Mouse (Mus musculus) limb, embryonic 13.5 days (tissue): Measurements from ENCODE around the gene Rptor. TPM values are rescaled to one million over a fixed set of nuclear protein-coding genes. Genes with fewer than 3 reads are reported as not detected.

Source experiments
- ATAC-seq: fragments of 200-750 bp; cut with Nextera tagmentation; 2 replicates; pipeline ENCODE4 v1.8.0; 2017; ENCODE audit warnings: low read depth, moderate number of reproducible peaks, moderate TSS enrichment; ENCODE audit not compliant: low FRiP score
- H3K27ac ChIP-seq: fragments of 300-500 bp; sonication (generic); 2 replicates; pipeline ENCODE4 v1.5.1; 2015; ENCODE audit warnings: inconsistent platforms, mild to moderate bottlenecking, moderate library complexity
- H3K27me3 ChIP-seq: fragments of 300-500 bp; sonication (generic); 2 replicates; pipeline ENCODE4 v1.6.1; 2015; ENCODE audit warnings: mild to moderate bottlenecking, inconsistent platforms
- H3K36me3 ChIP-seq: fragments of 300-500 bp; sonication (generic); 2 replicates; pipeline ENCODE4 v1.6.1; 2015; ENCODE audit warnings: inconsistent platforms, mild to moderate bottlenecking, moderate library complexity
- H3K4me1 ChIP-seq: fragments of 300-500 bp; sonication (generic); 2 replicates; pipeline ENCODE4 v1.6.1; 2015; ENCODE audit warnings: inconsistent platforms
- H3K4me2 ChIP-seq: fragments of 300-500 bp; sonication (generic); replicated peaks from 2 replicates; pipeline ENCODE4 v1.6.1; 2015; ENCODE audit warnings: inconsistent platforms, mild to moderate bottlenecking, moderate library complexity
- H3K4me3 ChIP-seq: fragments of 300-500 bp; sonication (generic); 2 replicates; pipeline ENCODE4 v1.5.1; 2015; ENCODE audit warnings: moderate library complexity, mild to moderate bottlenecking, inconsistent platforms
- H3K9ac ChIP-seq: fragments of 300-500 bp; sonication (generic); 2 replicates; pipeline ENCODE4 v1.6.1; 2015; ENCODE audit warnings: mild to moderate bottlenecking, inconsistent platforms
- H3K9me3 ChIP-seq: fragments of 300-500 bp; sonication (generic); 2 replicates; pipeline ENCODE4 v1.6.1; 2016; ENCODE audit warnings: inconsistent platforms
- WGBS: fragments of 180-500 bp; shearing (Covaris S2); methylation state at CpG from one replicate; pipeline ENCODE4 v1.1.7; 2015; 5-methylcytosine and 5-hydroxymethylcytosine counted together
- polyA plus RNA-seq: library from polyadenylated mRNA; unstranded; fragments of >200 nt; fragmentation: Nextera tagmentation; extraction: Ambion mirVana; gene quantifications from 2 replicates; pipeline ENCODE4 v1.2.1, GENCODE M21; 2015

The Rptor gene
- polyA plus RNA-seq, 1 experiment from 2014 or later = 11.2 TPM

DNA sequence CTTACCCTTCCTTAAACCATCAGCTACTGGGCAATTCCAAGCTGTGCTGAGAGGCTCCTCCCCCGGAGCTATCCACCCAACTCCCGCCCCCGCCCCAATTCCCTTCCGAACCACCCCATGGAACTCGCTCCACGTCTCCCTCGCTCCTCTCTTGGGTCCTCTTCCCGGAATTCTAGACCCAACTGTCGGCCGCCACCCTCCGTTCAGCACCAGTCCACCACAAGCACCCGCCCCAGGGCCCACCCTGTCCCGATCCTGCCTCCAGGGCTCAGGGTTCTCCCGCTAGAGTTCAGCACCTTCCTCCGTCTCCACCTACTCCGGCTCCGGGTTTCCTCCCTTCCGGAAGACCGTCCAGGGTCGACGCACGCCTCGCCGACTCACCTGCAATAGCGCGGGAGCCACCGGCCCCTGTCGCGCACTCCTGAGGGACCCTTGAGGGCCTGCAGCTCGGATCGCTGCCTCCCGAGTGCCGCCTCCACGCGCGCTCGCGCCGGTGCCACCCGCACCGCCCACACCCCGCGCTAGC is 339.6 kb downstream of the Rptor start:
- H3K27me3 ChIP-seq = peaks cover 6% of the 10 kb centered on the region; the same call in 1 of the 2 replicates
- peak overlapping the region; percentile 86 for H3K27ac ChIP-seq
- under 1% methylated on average over 43 of the region's 43 CpGs for WGBS
- peak; percentile 54 for ATAC-seq
- H3K4me2 ChIP-seq = peak overlapping the region; percentile 72
- H3K9ac ChIP-seq = peak overlapping the region; percentile 75
- H3K4me3 ChIP-seq = peak overlapping the region; percentile 79
- no peaks in the 10 kb centered on the region for H3K9me3 ChIP-seq
- no peaks in the 10 kb centered on the region for H3K36me3 ChIP-seq
- H3K4me1 ChIP-seq = peaks cover 69% of the 10 kb centered on the region

DNA sequence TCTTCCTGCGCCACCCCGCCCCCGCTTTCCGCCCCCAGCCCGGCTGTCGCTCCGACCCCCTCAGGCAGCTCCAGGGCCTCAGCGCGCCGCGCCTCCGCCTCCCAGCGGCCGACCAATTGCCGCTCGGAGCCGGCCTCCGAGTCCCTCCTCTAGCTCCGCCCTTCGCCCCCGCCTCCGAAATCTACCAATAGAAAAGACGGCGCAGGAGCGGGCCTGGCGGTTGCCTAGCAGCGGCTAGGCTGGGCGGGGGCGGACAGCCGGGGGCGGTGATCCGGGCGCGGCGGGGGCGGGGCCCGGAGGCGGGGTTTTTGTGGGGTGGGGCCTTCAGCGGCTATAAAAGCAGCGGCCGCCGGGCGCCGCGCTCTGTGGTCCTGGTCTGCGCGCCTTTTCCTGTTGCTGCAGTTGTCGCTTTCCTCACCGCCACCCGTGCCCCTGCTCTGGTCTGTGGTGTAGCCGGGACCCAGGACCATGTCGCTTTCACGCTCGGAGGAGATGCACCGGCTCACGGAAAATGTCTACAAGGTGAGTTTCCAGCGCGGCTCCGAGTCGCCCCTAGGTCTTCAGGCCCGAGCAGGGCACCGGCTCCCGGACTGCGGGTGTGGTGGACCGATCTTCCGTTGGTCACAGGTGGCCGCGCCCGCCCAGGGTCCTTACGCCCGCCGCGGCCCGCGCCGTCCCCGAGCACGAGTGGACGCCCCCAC is 340.2 kb downstream of the Rptor start, which contains the start of gene Baiap2:
Gene Baiap2 (plus strand): TSS at position 37 of the 701 bp plus-strand sequence.
- Histone ChIP-seq H3K27me3 (peaks cover 6% of the 10 kb centered on the region; the same call in 1 of the 2 replicates), H3K4me2 (peak within 1 kb of the TSS; percentile 99), H3K9ac (peak within 1 kb of the TSS; percentile 83), H3K9me3 (no peaks in the 10 kb centered on the region), H3K27ac (peak within 1 kb of the TSS; percentile 86), H3K4me1 (peaks cover 63% of the 10 kb centered on the region), H3K36me3 (no peaks in the 10 kb centered on the region), H3K4me3 (peak within 1 kb of the TSS; percentile 79)
- under 1% methylated on average over 75 of the region's 79 CpGs for WGBS
- peak; percentile 96 for ATAC-seq

DNA sequence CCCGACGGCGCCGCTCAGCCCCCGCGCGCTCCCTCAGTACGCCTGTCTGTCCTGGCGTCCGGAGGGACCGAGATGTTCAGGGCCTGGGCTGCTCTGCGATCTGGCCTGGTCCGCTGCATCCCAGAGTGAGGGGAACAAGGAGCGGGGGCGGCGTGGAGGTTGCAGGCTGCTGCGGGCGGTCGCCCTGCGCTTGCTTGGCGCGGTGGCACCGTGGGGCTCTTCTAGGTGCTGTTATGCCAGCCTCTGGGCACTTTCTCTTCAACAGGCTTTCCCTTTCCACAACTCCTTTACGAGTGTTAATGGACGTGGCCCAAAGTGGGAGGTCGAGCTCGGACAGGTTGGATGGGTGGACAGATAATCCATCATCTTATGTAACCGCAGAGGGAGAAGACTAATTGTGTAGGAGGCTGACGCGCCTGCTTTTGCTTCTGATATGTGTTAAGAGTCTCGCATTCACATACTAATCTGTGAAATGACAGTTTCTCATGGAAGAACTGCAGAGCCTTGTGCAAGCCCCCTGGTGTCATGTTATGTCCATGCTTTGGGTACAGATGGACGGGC is 340.8 kb downstream of the Rptor start:
- peak overlapping the region; percentile 83 for H3K9ac ChIP-seq
- H3K4me1 ChIP-seq = peaks cover 57% of the 10 kb centered on the region
- peak overlapping the region; percentile 79 for H3K4me3 ChIP-seq
- peak overlapping the region; percentile 99 for H3K4me2 ChIP-seq
- WGBS = 3% methylated on average over 32 of the region's 32 CpGs
- H3K36me3 ChIP-seq = no peaks in the 10 kb centered on the region
- peak overlapping the region; percentile 17; the same call in 1 of the 2 replicates for H3K27ac ChIP-seq
- ATAC-seq = peak; percentile 20; the same call in 1 of the 2 replicates
- H3K9me3 ChIP-seq = no peaks in the 10 kb centered on the region
- peaks cover 6% of the 10 kb centered on the region; the same call in 1 of the 2 replicates for H3K27me3 ChIP-seq

DNA sequence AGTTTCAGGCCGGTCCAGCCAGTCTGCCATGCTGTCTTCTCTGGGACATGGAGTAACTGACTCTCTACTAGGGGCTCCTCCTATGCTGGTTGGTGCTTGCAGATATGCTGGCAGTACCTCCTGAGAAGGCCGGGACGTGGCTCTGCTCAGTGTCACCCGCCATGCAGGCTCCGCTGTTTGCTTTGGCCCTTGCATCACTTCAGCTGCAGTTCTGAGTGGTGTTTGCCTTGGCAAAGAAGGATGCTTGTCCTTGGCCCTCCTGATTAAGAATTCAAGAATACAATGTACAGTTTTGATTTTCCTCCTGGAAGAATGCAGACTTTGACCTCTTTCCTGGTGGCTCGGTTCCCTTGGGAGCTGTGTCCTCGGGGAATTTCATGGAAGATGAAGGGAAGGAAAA is 342.6 kb downstream of the Rptor start:
- peaks cover 6% of the 10 kb centered on the region; the same call in 1 of the 2 replicates for H3K27me3 ChIP-seq
- H3K9ac ChIP-seq = no peak overlapping the region
- H3K4me2 ChIP-seq = peak overlapping the region; percentile 99
- no peaks in the 10 kb centered on the region for H3K9me3 ChIP-seq
- no peak overlapping the region for H3K27ac ChIP-seq
- WGBS = 83% methylated on average over 7 of the region's 7 CpGs
- no peaks in the 10 kb centered on the region for H3K36me3 ChIP-seq
- 0 out of 2 replicates have a peak overlapping the region, but pooled peaks have one; percentile 4 for H3K4me3 ChIP-seq
- H3K4me1 ChIP-seq = peaks cover 44% of the 10 kb centered on the region
- ATAC-seq = no peak

DNA sequence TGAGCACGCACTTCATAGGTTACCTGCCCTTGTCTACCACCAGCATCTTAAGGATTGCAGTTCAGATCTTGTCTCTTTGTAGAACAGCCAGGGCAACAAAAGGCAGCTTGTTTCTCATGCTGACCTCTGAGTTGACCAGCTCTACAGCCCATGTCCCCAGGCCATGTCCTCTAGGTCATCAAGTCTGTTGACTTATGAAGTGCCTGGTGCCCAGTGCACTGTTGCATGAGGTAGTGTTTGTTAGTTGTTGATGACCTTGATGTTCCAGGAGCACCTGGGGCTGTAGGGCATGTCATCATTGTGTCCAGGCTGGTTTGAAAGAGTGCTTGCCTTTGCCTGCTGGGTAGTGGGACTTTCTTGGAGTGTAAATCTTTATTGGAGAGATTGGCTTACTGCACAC is 344.7 kb downstream of the Rptor start:
- 96% methylated on average over 1 of the region's 1 CpGs for WGBS
- ATAC-seq = no peak
- no peak overlapping the region for H3K4me2 ChIP-seq

DNA sequence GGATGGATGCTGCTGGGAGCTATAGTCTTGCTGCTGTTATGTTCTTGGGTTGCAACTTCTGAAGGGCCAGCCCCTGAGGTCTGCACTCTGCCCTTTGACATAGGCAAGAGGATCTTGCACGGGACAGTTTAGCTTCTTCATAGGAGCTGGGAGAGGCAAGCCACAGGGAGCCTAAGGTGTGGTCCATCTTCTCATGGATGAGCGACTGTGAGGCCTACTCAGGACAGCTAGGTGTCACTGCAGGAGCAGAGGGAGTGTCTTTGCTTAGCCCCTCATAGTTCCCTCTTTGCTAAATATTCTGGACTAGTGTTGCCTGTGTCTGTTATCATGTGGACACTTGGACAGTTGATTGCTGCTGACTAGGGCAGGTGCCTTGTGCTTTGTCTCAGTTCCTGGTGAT is 345.2 kb downstream of the Rptor start:
- Histone ChIP-seq H3K4me1 (peaks cover 40% of the 10 kb centered on the region), H3K9me3 (no peaks in the 10 kb centered on the region), H3K27ac (no peak overlapping the region), H3K4me2 (no peak overlapping the region), H3K9ac (no peak overlapping the region; the same call in 1 of the 2 replicates), H3K36me3 (no peaks in the 10 kb centered on the region), H3K4me3 (no peak overlapping the region), H3K27me3 (no peaks in the 10 kb centered on the region)
- WGBS = 63% methylated on average over 2 of the region's 2 CpGs
- no peak for ATAC-seq

More for the DNA sequence above, 344.7 kb downstream of the Rptor start:
- Histone ChIP-seq H3K9me3 (no peaks in the 10 kb centered on the region), H3K27me3 (no peaks in the 10 kb centered on the region), H3K36me3 (no peaks in the 10 kb centered on the region), H3K4me1 (peaks cover 35% of the 10 kb centered on the region), H3K27ac (no peak overlapping the region), H3K9ac (no peak overlapping the region; the same call in 1 of the 2 replicates), H3K4me3 (no peak overlapping the region)

DNA sequence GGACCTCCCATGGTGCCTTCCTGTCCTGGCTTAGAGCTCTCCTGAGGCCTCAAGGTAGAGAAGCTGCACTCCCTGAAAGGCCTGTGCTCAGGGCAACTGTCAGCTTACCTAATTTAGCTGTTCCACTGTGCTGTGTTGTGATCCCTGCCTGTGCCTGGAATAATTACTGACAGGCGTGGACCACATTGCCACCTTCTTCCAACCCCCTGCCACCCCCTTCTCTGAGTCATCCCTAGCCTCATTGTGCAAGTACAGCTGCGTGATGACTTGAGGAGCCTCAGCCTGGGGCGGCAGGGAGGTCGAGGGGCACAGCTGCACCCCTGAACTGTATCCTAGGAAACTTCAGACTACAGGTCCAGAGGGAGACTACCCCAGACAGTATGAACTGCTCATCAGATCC is 345.6 kb downstream of the Rptor start:
- WGBS = 57% methylated on average over 4 of the region's 4 CpGs
- Histone ChIP-seq H3K4me2 (no peak overlapping the region), H3K9ac (no peak overlapping the region; the same call in 1 of the 2 replicates), H3K27ac (no peak overlapping the region), H3K4me1 (peaks cover 44% of the 10 kb centered on the region), H3K4me3 (no peak overlapping the region), H3K36me3 (no peaks in the 10 kb centered on the region), H3K27me3 (no peaks in the 10 kb centered on the region), H3K9me3 (no peaks in the 10 kb centered on the region)
- no peak for ATAC-seq

DNA sequence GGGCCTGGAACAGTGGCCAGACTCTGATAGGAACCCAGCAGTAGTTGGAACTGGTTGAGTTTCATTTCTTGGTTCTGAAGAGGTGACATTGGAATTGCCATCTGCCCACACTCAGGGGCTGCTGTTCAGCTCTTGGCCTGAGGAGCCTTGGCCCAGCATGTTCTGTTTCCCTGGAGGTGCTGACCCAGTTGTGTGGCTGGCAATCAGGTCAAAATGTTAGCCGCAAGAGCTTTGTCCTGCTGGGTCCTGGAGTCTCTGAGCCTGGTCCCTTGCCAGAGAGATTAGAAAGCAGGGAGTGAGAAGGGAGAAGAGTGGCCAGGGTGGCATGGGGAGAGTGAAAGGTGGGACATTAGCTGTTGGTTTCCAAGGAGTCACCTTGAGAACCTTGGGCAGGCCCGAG is 346.1 kb downstream of the Rptor start:
- ATAC-seq = no peak
- Histone ChIP-seq H3K4me1 (peaks cover 43% of the 10 kb centered on the region), H3K27ac (no peak overlapping the region; the same call in 1 of the 2 replicates), H3K9me3 (no peaks in the 10 kb centered on the region), H3K27me3 (no peaks in the 10 kb centered on the region), H3K4me3 (no peak overlapping the region), H3K4me2 (no peak overlapping the region), H3K9ac (no peak overlapping the region), H3K36me3 (no peaks in the 10 kb centered on the region)
- 88% methylated on average over 2 of the region's 2 CpGs for WGBS

Other genes with a start within 250 kb of the Rptor start
- 7.4 and 8.8 TPM in 2 replicates for gene Sgsh, start 247.4 kb upstream of the Rptor start, polyA plus RNA-seq
- gene Slc26a11, start 247.3 kb upstream of the Rptor start, polyA plus RNA-seq = 11.8 and 12.4 TPM in 2 replicates
- gene Rnf213, start 209.8 kb upstream of the Rptor start, polyA plus RNA-seq = 3.2 and 3.5 TPM in 2 replicates
- 17.1 and 18.1 TPM in 2 replicates for gene Endov, start 111.6 kb upstream of the Rptor start, polyA plus RNA-seq
- 2.0 and 2.2 TPM in 2 replicates for gene Nptx1, start 55.2 kb upstream of the Rptor start, polyA plus RNA-seq